Mouse (Mus musculus): Measurements from ENCODE around the gene Elmod3. TPM values are rescaled to one million over a fixed set of nuclear protein-coding genes. Genes with fewer than 3 reads are reported as not detected.

Elmod3 gene
- polyA plus RNA-seq, 1 experiment from 2014 or later, result 17.0 TPM

DNA sequence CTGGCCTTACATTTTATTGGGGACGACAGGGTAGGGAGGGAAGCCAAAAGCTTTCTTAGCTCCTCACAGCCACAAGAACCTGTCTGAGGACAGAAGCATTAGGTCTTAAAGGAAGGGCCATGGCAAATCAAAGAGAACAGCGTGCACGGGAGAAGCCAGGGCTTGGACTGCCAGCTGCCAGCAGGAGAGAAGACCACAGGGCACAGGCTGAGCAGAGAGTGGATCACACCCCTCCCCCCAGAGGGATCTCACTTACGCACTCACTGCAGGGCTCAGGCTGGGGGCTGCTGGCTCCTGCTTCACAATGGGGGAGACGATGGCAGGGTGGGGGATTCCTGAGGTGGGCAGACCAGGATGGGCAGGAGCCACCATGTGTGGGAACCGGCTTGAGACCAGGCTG is 33.5 kb upstream of the Elmod3 start:
- H3K9ac ChIP-seq (replicated peaks; ENCODE audit: low read depth, low read length), result no peak overlapping the region
- 80% methylated on average over 6 of the region's 6 CpGs for WGBS
- no peaks in the 10 kb centered on the region; the same call in 1 of the 2 replicates for H3K4me1 ChIP-seq (replicated peaks; ENCODE audit: control insufficient read depth, insufficient read depth, low read length)
- no peak overlapping the region for H3K4me2 ChIP-seq (ENCODE audit: low read length)
- H3K9me3 ChIP-seq (ENCODE audit: control insufficient read depth, low read length), result no peaks in the 10 kb centered on the region
- no peak for ATAC-seq
- no peak overlapping the region for H3K27ac ChIP-seq (ENCODE audit: low read length)
- H3K36me3 ChIP-seq (ENCODE audit: control insufficient read depth, insufficient read depth), result no peaks in the 10 kb centered on the region
- H3K4me3 ChIP-seq (replicated peaks; ENCODE audit: low read length), result no peak overlapping the region
- no peaks in the 10 kb centered on the region for H3K27me3 ChIP-seq (replicated peaks; ENCODE audit: control insufficient read depth, insufficient read depth, low read length)

DNA sequence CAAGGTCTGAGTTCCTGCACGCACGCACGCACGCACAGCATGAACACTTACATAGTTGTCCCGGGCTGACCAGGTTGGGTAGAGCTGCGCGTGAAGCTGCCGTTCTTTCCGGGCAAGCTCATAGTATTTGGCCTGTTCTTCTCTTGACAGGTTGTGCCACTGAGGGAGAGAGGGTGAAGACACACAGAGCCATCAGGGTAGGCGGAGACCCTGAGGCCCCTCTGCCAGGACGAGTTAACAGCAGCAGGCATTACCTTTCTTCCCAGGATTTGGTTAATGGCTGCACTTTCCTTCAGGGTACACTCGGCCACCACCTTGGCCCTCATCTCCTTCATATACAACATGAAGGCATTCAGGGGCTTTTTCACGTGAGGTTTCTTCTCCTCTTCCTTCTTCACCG is 32.7 kb upstream of the Elmod3 start:
- no peak overlapping the region for H3K4me2 ChIP-seq (ENCODE audit: low read length)
- WGBS, result 95% methylated on average over 14 of the region's 14 CpGs
- H3K27ac ChIP-seq (ENCODE audit: low read length), result no peak overlapping the region
- no peaks in the 10 kb centered on the region for H3K36me3 ChIP-seq (ENCODE audit: control insufficient read depth, insufficient read depth)
- H3K4me1 ChIP-seq (replicated peaks; ENCODE audit: control insufficient read depth, insufficient read depth, low read length), result no peaks in the 10 kb centered on the region
- no peak for ATAC-seq
- no peak overlapping the region for H3K9ac ChIP-seq (replicated peaks; ENCODE audit: low read depth, low read length)
- no peaks in the 10 kb centered on the region for H3K27me3 ChIP-seq (replicated peaks; ENCODE audit: control insufficient read depth, insufficient read depth, low read length)
- no peak overlapping the region for H3K4me3 ChIP-seq (replicated peaks; ENCODE audit: low read length)
- H3K9me3 ChIP-seq (ENCODE audit: control insufficient read depth, low read length), result no peaks in the 10 kb centered on the region

DNA sequence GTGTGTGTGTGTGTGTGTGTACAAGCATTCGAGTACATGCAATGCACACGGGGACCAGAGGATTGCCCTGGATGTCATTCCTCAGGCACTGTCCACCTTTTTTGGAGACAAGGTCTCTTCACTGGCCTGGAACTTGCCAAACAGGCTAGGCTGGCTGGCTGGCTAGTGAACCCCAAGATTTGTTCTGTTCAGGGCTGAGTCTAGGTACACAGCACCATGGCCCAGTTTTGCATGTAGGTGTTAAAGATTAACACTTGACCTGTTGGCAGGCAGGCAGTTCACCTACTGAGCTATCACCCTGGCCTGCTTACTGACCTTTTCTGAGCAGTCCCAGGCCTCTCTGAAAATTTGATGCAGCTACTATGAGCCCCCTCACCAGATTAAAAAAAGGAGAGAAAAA is 32.2 kb upstream of the Elmod3 start:
- H3K9me3 ChIP-seq (ENCODE audit: control insufficient read depth, low read length), result no peaks in the 10 kb centered on the region
- H3K27me3 ChIP-seq (replicated peaks; ENCODE audit: control insufficient read depth, insufficient read depth, low read length), result no peaks in the 10 kb centered on the region
- H3K36me3 ChIP-seq (ENCODE audit: control insufficient read depth, insufficient read depth), result no peaks in the 10 kb centered on the region
- no peaks in the 10 kb centered on the region for H3K4me1 ChIP-seq (replicated peaks; ENCODE audit: control insufficient read depth, insufficient read depth, low read length)
- no peak overlapping the region for H3K9ac ChIP-seq (replicated peaks; ENCODE audit: low read depth, low read length)
- no peak for ATAC-seq
- H3K27ac ChIP-seq (ENCODE audit: low read length), result no peak overlapping the region
- 97% methylated on average over 2 of the region's 2 CpGs for WGBS
- no peak overlapping the region for H3K4me3 ChIP-seq (replicated peaks; ENCODE audit: low read length)
- no peak overlapping the region for H3K4me2 ChIP-seq (ENCODE audit: low read length)

DNA sequence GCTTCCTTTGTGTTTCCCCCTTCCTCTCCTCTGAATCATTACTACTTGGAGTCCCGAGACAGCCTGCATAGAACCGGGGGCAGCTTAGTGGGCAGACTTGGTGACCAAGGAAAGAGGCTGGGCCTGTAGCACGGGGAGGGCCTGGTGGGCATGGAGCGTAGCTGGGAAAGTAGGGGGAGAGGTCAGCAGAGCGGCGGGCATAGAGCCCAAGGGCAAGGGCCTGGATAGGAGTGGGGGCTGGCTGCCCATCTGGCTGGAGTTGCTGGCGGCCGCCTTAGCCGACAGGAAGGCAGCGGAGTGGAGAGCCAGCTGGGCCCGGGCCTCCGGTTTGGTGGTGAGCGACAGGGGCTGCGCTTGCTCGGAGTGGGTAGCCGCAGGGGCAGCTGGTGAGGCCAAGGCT is 29.1 kb upstream of the Elmod3 start:
- WGBS, result 88% methylated on average over 16 of the region's 16 CpGs
- ATAC-seq, result no peak
- H3K36me3 ChIP-seq (ENCODE audit: control insufficient read depth, insufficient read depth), result no peaks in the 10 kb centered on the region

DNA sequence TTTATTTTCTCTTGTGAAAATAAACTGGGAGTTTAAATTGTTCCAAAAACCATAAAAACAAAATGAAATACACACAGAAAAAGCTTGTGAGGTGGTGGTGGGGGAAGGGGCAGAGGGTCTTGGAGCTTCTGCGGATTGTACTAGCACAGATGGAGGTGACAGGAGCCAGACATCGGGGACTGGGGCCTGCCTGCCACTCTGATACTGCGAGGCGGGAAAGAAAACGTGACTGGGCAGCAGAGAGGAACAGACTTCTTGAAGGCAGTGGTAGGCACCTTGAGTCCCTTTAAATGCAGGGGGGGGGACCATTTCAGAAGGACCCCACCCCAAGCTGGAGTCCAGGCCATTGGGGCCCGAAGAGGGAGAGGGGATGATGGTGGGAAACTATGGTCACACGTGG is 28.2 kb upstream of the Elmod3 start:
- Histone ChIP-seq H3K27ac (ENCODE audit: low read length) (no peak overlapping the region), H3K9ac (replicated peaks; ENCODE audit: low read depth, low read length) (no peak overlapping the region), H3K36me3 (ENCODE audit: control insufficient read depth, insufficient read depth) (no peaks in the 10 kb centered on the region), H3K9me3 (ENCODE audit: control insufficient read depth, low read length) (no peaks in the 10 kb centered on the region), H3K4me1 (replicated peaks; ENCODE audit: control insufficient read depth, insufficient read depth, low read length) (no peaks in the 10 kb centered on the region), H3K4me2 (ENCODE audit: low read length) (no peak overlapping the region), H3K4me3 (replicated peaks; ENCODE audit: low read length) (no peak overlapping the region), H3K27me3 (replicated peaks; ENCODE audit: control insufficient read depth, insufficient read depth, low read length) (no peaks in the 10 kb centered on the region)
- ATAC-seq, result no peak
- 88% methylated on average over 7 of the region's 7 CpGs for WGBS

More for the DNA sequence above, 29.1 kb upstream of the Elmod3 start:
- Histone ChIP-seq H3K27ac (ENCODE audit: low read length) (no peak overlapping the region), H3K4me3 (replicated peaks; ENCODE audit: low read length) (no peak overlapping the region), H3K4me1 (replicated peaks; ENCODE audit: control insufficient read depth, insufficient read depth, low read length) (no peaks in the 10 kb centered on the region), H3K27me3 (replicated peaks; ENCODE audit: control insufficient read depth, insufficient read depth, low read length) (no peaks in the 10 kb centered on the region), H3K9me3 (ENCODE audit: control insufficient read depth, low read length) (no peaks in the 10 kb centered on the region), H3K4me2 (ENCODE audit: low read length) (no peak overlapping the region), H3K9ac (replicated peaks; ENCODE audit: low read depth, low read length) (no peak overlapping the region)

DNA sequence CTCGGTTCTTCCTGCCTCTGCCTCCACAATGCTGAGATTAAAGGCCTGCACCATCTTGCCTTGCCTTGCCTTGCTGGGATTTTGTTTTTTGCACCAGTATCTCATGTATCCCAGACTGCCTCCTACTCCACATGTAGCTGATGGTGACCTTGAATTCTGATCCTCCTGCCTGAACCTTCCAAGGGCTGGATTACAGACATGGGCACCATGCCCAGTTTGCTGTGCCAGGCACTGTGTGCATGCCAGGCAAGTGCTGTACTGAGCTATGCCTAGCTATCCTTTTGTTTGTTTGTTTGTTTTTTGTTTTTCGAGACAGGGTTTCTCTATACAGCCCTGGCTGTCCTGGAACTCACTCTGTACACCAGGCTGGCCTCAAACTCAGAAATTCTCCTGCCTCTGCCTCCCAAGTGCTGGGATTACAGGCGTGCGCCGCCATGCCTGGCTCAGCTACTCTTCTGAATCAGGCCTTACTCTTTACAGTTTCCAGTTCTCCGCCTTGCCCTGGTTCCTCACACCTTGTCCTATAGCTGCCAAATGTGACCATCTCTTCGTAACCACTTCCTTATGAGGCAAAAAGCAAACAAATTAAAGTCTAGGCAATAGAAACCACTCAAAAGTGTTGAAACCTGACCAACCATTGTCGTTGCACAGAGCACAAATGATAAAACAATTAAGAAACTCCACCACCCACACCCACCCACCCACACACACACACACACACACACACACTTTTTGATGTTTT is 25.6 kb upstream of the Elmod3 start:
- 91% methylated on average over 8 of the region's 8 CpGs for WGBS
- ATAC-seq, result no peak
- Histone ChIP-seq H3K36me3 (ENCODE audit: control insufficient read depth, insufficient read depth) (no peaks in the 10 kb centered on the region), H3K9ac (replicated peaks; ENCODE audit: low read depth, low read length) (no peak overlapping the region), H3K27ac (ENCODE audit: low read length) (no peak overlapping the region), H3K4me3 (replicated peaks; ENCODE audit: low read length) (no peak overlapping the region), H3K27me3 (replicated peaks; ENCODE audit: control insufficient read depth, insufficient read depth, low read length) (no peaks in the 10 kb centered on the region), H3K9me3 (ENCODE audit: control insufficient read depth, low read length) (no peaks in the 10 kb centered on the region), H3K4me1 (replicated peaks; ENCODE audit: control insufficient read depth, insufficient read depth, low read length) (no peaks in the 10 kb centered on the region), H3K4me2 (ENCODE audit: low read length) (no peak overlapping the region)

DNA sequence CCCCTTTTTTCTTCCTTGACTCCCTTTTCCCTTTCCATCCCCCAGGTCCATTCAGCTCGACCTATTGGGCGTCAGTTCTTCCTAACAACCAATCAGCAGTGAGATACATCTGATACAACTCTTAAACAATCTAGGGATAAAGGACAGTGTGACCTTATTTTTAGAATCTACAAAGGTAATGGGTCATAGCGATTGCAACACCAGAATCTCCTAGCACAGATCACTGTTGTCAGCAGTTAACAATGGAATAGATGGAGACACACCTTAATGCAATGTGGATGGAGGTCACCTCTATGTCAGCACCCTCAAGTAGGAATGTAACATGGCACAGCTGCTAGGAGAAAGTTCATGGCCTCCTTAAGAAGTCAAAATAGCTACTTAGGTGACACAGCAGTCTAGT is 24.7 kb upstream of the Elmod3 start:
- H3K4me3 ChIP-seq (replicated peaks; ENCODE audit: low read length), result no peak overlapping the region
- no peaks in the 10 kb centered on the region for H3K36me3 ChIP-seq (ENCODE audit: control insufficient read depth, insufficient read depth)
- ATAC-seq, result no peak
- no peak overlapping the region for H3K9ac ChIP-seq (replicated peaks; ENCODE audit: low read depth, low read length)
- H3K27ac ChIP-seq (ENCODE audit: low read length), result no peak overlapping the region
- no peak overlapping the region for H3K4me2 ChIP-seq (ENCODE audit: low read length)
- no peaks in the 10 kb centered on the region for H3K4me1 ChIP-seq (replicated peaks; ENCODE audit: control insufficient read depth, insufficient read depth, low read length)
- H3K27me3 ChIP-seq (replicated peaks; ENCODE audit: control insufficient read depth, insufficient read depth, low read length), result no peaks in the 10 kb centered on the region
- no peaks in the 10 kb centered on the region for H3K9me3 ChIP-seq (ENCODE audit: control insufficient read depth, low read length)
- 43% methylated on average over 3 of the region's 3 CpGs for WGBS

DNA sequence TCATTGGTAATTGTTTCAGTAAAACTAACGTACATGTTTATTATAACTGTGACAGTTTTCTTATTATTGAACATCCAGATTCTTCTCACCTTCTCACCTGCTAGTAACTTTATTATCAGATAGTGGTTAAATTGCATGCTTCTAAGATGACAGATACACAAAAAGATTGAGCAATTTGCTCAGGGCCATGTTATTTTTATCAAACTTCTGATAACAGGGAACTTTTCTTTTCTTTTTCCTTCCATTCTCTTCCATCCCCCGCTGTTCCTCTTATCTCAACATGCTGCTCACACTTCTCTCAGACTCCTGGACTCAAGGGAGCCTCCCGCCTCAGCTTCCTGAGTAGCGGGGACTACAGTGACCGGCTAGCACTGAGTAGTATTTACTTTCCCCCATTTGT is 22.7 kb upstream of the Elmod3 start:
- Histone ChIP-seq H3K9me3 (ENCODE audit: control insufficient read depth, low read length) (no peaks in the 10 kb centered on the region), H3K9ac (replicated peaks; ENCODE audit: low read depth, low read length) (no peak overlapping the region), H3K4me3 (replicated peaks; ENCODE audit: low read length) (no peak overlapping the region), H3K27me3 (replicated peaks; ENCODE audit: control insufficient read depth, insufficient read depth, low read length) (no peaks in the 10 kb centered on the region), H3K36me3 (ENCODE audit: control insufficient read depth, insufficient read depth) (no peaks in the 10 kb centered on the region), H3K27ac (ENCODE audit: low read length) (no peak overlapping the region), H3K4me2 (ENCODE audit: low read length) (no peak overlapping the region), H3K4me1 (replicated peaks; ENCODE audit: control insufficient read depth, insufficient read depth, low read length) (peaks cover 8% of the 10 kb centered on the region)
- WGBS, result 89% methylated on average over 5 of the region's 5 CpGs
- ATAC-seq, result no peak

DNA sequence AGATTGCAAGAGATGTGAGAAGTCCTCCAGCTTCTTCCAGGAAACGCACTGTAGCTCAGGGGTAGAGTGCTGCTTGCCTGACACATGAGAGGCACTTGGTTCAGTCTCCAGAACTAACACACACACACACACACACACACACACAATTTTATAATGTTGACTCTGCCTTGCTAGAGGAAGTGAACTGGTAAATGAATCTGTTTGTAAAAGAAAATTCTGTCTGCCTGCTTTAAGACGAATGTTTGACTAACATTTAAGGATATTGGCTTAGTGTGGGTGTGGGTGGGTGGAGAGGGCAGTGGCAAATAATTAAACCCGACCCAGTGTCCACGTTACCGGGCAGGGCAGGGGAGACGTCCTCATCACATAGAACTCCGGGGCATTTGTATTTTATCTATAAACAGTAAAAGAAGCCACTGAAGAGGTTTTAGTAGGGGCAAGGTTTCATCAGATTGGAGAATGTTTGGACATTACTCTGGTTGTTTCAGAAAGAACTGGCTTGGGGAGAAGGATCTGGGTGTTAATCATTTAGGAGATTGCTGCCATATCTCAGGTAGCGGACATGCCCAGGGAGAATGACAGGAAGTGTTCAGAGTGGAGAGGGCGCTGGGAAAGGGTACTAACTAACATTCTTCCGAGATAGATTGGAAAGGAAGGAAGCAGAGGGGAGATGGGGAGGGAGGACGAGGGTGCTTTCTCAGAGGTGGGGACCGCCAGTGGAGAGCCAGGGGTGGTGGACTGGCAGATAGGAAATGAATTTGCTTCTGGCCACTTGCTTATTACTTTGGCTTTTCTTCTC is 21.7 kb upstream of the Elmod3 start:
- H3K36me3 ChIP-seq (ENCODE audit: control insufficient read depth, insufficient read depth), result no peaks in the 10 kb centered on the region
- no peak overlapping the region for H3K4me3 ChIP-seq (replicated peaks; ENCODE audit: low read length)
- peaks cover 18% of the 10 kb centered on the region for H3K4me1 ChIP-seq (replicated peaks; ENCODE audit: control insufficient read depth, insufficient read depth, low read length)
- 67% methylated on average over 12 of the region's 12 CpGs for WGBS
- no peaks in the 10 kb centered on the region for H3K27me3 ChIP-seq (replicated peaks; ENCODE audit: control insufficient read depth, insufficient read depth, low read length)
- no peak for ATAC-seq
- H3K4me2 ChIP-seq (ENCODE audit: low read length), result no peak overlapping the region
- H3K27ac ChIP-seq (ENCODE audit: low read length), result no peak overlapping the region
- H3K9ac ChIP-seq (replicated peaks; ENCODE audit: low read depth, low read length), result no peak overlapping the region
- H3K9me3 ChIP-seq (ENCODE audit: control insufficient read depth, low read length), result no peaks in the 10 kb centered on the region
